ENCODE assay signal across 23 mouse cellular contexts in genomic region chr10:79949873-79950272, GRCm38 (mm10). TPM values are rescaled to one million over a fixed set of nuclear protein-coding genes. Genes with fewer than 3 reads are reported as not detected.
"Had no signal": no experiment of that assay in that cellular context is flagged by ENCODE, and none has a peak within 500 bp of the region (broad histone marks: within the 10 kb centered on the region; RNA-seq: fewer than 3 reads in every experiment).

No protein-coding gene starts in this region.

- ATAC-seq: forebrain, postnatal 0 days; hindbrain, postnatal 0 days had no signal

- H3K4me3 ChIP-seq: heart, adult 2 months; heart, embryonic 15.5 days; hindbrain, embryonic 13.5 days; hindbrain, embryonic 15.5 days; limb, embryonic 13.5 days; limb, embryonic 15.5 days had no signal

- H3K9me3 ChIP-seq: heart, embryonic 13.5 days; heart, embryonic 15.5 days; hindbrain, embryonic 13.5 days; hindbrain, embryonic 15.5 days; limb, embryonic 13.5 days; limb, embryonic 15.5 days had no signal

- H3K4me2 ChIP-seq: heart, embryonic 11.5 days; heart, embryonic 15.5 days; hindbrain, embryonic 13.5 days; hindbrain, embryonic 15.5 days; limb, embryonic 13.5 days; limb, embryonic 15.5 days; liver, embryonic 11.5 days had no signal

- H3K27ac ChIP-seq: heart, adult 2 months; heart, embryonic 13.5 days; heart, embryonic 15.5 days; hindbrain, embryonic 13.5 days; hindbrain, embryonic 15.5 days; hindbrain, postnatal 0 days; limb, embryonic 13.5 days; limb, embryonic 15.5 days had no signal

- DNase-seq: forebrain, postnatal 0 days; gastrocnemius, postnatal 14 days; gastrocnemius, postnatal 36 days; heart, adult 11 months; heart, adult 2 months; heart, postnatal 14 days; heart, postnatal 36 days; kidney, adult 18-20 months; kidney, postnatal 14 days; layer of hippocampus, adult 9-11 months; layer of hippocampus, postnatal 36 days; left cerebral cortex, postnatal 4 days had no signal

- H3K9ac ChIP-seq: forebrain, postnatal 0 days; heart, embryonic 15.5 days; hindbrain, embryonic 13.5 days; hindbrain, embryonic 15.5 days; limb, embryonic 13.5 days; limb, embryonic 15.5 days had no signal

- H3K27me3 ChIP-seq: heart, embryonic 13.5 days; heart, embryonic 15.5 days; hindbrain, embryonic 13.5 days; hindbrain, embryonic 15.5 days; limb, embryonic 13.5 days; limb, embryonic 15.5 days had no signal

RNA-seq across cellular contexts. Expression of gene Grin3b, which starts 20.6 kb away (rescaled TPM):
- total RNA-seq: hematopoietic stem cell, adult 5-6 weeks had no signal
- polyA plus RNA-seq: large intestine, adult 2 months had no signal
